Mouse (Mus musculus) limb, embryonic 15.5 days (tissue): ENCODE measurements around the gene Angptl7. TPM values are rescaled to one million over a fixed set of nuclear protein-coding genes. Genes with fewer than 3 reads are reported as not detected.

Experiments used
- ATAC-seq: fragments of 200-750 bp; cut with Nextera tagmentation; 2 replicates; pipeline ENCODE4 v1.8.0; 2017; ENCODE audit warnings: low read depth, moderate TSS enrichment; ENCODE audit not compliant: insufficient number of reproducible peaks, low FRiP score, low TSS enrichment
- H3K27ac ChIP-seq: fragments of 300-500 bp; sonication (generic); 2 replicates; pipeline ENCODE4 v1.5.1; 2015; ENCODE audit warnings: moderate library complexity, mild to moderate bottlenecking, inconsistent platforms
- H3K27me3 ChIP-seq: fragments of 300-500 bp; sonication (generic); 2 replicates; pipeline ENCODE4 v1.6.1; 2015; ENCODE audit warnings: inconsistent platforms
- H3K36me3 ChIP-seq: fragments of 300-500 bp; sonication (generic); 2 replicates; pipeline ENCODE4 v1.6.1; 2015; ENCODE audit warnings: inconsistent platforms
- H3K4me1 ChIP-seq: fragments of 300-500 bp; sonication (generic); 2 replicates; pipeline ENCODE4 v1.6.1; 2015; ENCODE audit warnings: inconsistent platforms
- H3K4me2 ChIP-seq: fragments of 300-500 bp; sonication (generic); 2 replicates; pipeline ENCODE4 v1.6.1; 2015; ENCODE audit warnings: mild to moderate bottlenecking, inconsistent platforms
- H3K4me3 ChIP-seq: fragments of 300-500 bp; sonication (generic); 2 replicates; pipeline ENCODE4 v1.5.1; 2015; ENCODE audit warnings: mild to moderate bottlenecking, inconsistent platforms
- H3K9ac ChIP-seq: fragments of 300-500 bp; sonication (generic); 2 replicates; pipeline ENCODE4 v1.6.1; 2015; ENCODE audit warnings: inconsistent platforms
- H3K9me3 ChIP-seq: fragments of 300-500 bp; sonication (generic); 2 replicates; pipeline ENCODE4 v1.6.1; 2016; ENCODE audit warnings: inconsistent platforms
- WGBS: fragments of 180-500 bp; shearing (Covaris S2); methylation state at CpG from one replicate; pipeline ENCODE4 v1.1.7; 2015; 5-methylcytosine and 5-hydroxymethylcytosine counted together
- polyA plus RNA-seq: library from polyadenylated mRNA; unstranded; fragments of >200 nt; fragmentation: Nextera tagmentation; extraction: Ambion mirVana; gene quantifications from 2 replicates; pipeline ENCODE4 v1.2.1, GENCODE M21; 2015

The Angptl7 gene
- polyA plus RNA-seq, 1 experiment from 2014 or later: 1.8 TPM

DNA sequence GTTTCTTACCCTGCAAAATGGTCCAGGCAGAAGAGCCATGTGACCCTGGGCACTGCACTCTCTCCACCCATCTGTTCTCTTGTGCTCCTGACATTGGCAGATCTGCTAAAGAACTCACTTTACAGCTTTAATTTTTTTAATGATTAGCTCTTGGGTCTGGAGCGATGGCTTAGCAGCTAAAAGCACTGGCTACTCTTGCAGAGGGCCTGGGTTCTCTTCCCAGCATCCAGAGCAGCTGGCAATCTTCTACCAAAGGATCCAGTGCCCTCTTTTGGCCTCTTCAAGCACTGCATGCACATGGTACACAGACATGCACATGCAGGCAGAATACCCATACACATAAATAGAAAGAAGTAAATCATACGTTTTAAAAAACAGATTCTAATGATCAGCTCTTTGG, 15.1 kb upstream of the Angptl7 start:
- H3K27ac ChIP-seq: no peak overlapping the region
- H3K4me1 ChIP-seq: peaks cover 9% of the 10 kb centered on the region
- H3K4me3 ChIP-seq: no peak overlapping the region
- no peaks in the 10 kb centered on the region for H3K9me3 ChIP-seq
- no peaks in the 10 kb centered on the region for H3K27me3 ChIP-seq
- WGBS: 86% methylated on average over 2 of the region's 2 CpGs
- no peak overlapping the region for H3K4me2 ChIP-seq
- peaks cover 74% of the 10 kb centered on the region for H3K36me3 ChIP-seq
- H3K9ac ChIP-seq: no peak overlapping the region
- no peak for ATAC-seq

DNA sequence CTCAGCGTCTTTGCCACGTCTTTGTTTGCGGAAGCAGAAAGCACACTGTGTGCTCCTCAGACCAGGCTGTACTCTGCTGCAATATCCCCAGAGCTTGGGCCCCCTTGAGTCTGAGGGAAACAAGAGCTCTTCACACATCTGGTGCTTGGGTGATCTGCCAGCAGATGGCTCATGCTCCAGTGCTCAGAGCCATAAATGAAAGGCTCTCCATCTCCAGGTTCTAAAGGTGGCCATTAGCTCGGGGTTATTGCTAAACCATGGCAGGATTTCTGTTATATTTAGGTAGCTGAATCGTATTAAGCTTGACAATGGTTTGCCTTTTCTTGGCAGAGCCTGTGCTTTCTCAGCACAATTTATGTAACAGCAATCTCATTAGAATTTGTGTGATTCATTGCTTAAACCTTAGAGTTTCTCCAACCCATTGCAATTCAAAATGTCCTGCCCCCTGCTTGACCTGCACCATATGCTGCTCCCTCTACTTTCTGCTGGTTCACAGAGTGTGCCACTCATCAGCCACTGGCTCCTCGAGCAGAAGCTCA, 12.8 kb upstream of the Angptl7 start:
- WGBS: 65% methylated on average over 6 of the region's 6 CpGs
- ATAC-seq: no peak

DNA sequence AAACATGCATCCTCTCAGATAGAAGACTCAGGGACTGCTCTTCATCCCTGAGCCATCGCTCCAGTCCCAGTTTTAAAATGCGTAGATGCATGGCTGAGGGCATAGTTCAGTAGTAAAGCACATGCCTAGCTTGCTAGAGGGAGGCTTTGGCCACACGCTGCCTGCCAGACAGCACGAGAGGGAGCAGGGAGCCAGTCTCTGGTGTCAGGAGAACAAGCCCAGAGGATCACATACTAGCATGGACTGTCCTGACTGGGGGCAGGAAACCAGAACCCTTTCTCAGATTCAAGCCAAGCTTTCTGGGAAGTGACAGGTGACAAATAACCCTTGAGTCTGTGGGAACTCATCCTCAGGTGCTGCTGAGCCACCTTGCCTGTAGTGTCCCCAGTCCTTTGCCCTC, 11.1 kb upstream of the Angptl7 start:
- H3K9ac ChIP-seq: no peak overlapping the region
- H3K9me3 ChIP-seq: no peaks in the 10 kb centered on the region
- WGBS: 92% methylated on average over 4 of the region's 4 CpGs
- no peak overlapping the region for H3K27ac ChIP-seq
- H3K36me3 ChIP-seq: peaks cover 56% of the 10 kb centered on the region
- no peak for ATAC-seq
- peaks cover 17% of the 10 kb centered on the region for H3K4me1 ChIP-seq
- H3K4me3 ChIP-seq: no peak overlapping the region
- H3K4me2 ChIP-seq: no peak overlapping the region
- no peaks in the 10 kb centered on the region for H3K27me3 ChIP-seq

More for the DNA sequence above, 12.8 kb upstream of the Angptl7 start:
- Histone ChIP-seq H3K4me2 (no peak overlapping the region), H3K4me1 (peaks cover 13% of the 10 kb centered on the region), H3K27me3 (no peaks in the 10 kb centered on the region), H3K9ac (no peak overlapping the region), H3K36me3 (peaks cover 67% of the 10 kb centered on the region), H3K9me3 (no peaks in the 10 kb centered on the region), H3K4me3 (no peak overlapping the region), H3K27ac (peak overlapping the region; percentile 43)

DNA sequence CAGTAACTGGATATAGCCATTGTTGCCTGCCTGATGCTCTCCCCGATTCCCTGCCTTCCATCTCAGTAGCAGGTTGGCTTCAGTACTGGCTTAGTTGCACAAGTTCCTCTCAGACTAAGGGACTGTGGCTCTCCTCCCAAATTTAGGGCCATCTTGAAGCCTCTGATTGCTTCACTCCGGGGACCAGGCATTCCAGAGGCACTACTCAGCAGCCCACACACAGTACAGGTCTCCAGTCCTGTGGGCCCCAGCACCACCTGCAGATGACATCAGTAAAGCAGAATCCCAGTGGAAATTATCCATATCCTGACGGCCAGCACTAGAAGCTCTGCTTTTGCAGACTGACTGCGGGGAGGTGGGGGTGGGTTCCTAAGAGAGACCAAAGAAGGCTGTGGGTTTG, 10.4 kb upstream of the Angptl7 start:
- WGBS: 53% methylated on average over 4 of the region's 4 CpGs
- Histone ChIP-seq H3K4me2 (no peak overlapping the region), H3K4me3 (no peak overlapping the region), H3K27ac (peak overlapping the region; percentile 18; the same call in 1 of the 2 replicates), H3K9ac (no peak overlapping the region), H3K4me1 (peaks cover 17% of the 10 kb centered on the region), H3K9me3 (no peaks in the 10 kb centered on the region), H3K36me3 (peaks cover 58% of the 10 kb centered on the region), H3K27me3 (no peaks in the 10 kb centered on the region)
- ATAC-seq: 0 out of 2 replicates have a peak, but pooled peaks have one; percentile 20

DNA sequence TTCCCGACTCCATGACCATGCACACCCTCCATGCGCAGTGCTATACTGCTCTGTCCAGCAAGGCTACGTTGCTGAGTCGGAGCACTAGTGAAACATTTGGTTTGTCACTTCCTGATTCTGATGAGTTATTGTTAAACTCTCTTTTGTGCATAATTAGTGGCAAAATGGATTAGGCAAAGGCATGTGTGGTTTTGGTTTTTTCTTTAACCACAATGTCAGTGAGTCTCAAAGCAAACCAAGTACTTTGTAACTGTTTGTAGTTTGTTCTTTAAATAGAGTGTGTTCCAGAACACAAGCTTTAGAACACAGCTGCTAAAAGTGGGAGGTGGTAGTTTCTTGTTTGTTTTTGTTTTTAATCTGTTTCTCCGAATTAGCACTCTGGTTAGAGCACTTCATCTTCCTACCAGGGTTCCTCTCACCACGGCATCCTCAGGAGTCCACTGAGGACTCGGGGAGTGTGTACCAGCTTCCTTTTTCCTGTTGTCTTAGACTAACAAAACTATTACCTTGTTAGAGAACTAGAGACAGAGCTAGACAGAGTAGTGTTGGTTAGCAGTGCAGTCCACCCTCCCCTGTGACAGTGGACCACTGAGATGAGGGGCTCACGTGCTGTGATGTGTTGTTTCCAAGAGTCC, 9.3 kb upstream of the Angptl7 start:
- Histone ChIP-seq H3K4me2 (no peak overlapping the region), H3K9me3 (no peaks in the 10 kb centered on the region), H3K9ac (no peak overlapping the region), H3K4me1 (peaks cover 20% of the 10 kb centered on the region), H3K4me3 (no peak overlapping the region), H3K27me3 (no peaks in the 10 kb centered on the region), H3K36me3 (peaks cover 49% of the 10 kb centered on the region), H3K27ac (peak overlapping the region; percentile 38; the same call in 1 of the 2 replicates)
- 74% methylated on average over 8 of the region's 8 CpGs for WGBS
- ATAC-seq: no peak

DNA sequence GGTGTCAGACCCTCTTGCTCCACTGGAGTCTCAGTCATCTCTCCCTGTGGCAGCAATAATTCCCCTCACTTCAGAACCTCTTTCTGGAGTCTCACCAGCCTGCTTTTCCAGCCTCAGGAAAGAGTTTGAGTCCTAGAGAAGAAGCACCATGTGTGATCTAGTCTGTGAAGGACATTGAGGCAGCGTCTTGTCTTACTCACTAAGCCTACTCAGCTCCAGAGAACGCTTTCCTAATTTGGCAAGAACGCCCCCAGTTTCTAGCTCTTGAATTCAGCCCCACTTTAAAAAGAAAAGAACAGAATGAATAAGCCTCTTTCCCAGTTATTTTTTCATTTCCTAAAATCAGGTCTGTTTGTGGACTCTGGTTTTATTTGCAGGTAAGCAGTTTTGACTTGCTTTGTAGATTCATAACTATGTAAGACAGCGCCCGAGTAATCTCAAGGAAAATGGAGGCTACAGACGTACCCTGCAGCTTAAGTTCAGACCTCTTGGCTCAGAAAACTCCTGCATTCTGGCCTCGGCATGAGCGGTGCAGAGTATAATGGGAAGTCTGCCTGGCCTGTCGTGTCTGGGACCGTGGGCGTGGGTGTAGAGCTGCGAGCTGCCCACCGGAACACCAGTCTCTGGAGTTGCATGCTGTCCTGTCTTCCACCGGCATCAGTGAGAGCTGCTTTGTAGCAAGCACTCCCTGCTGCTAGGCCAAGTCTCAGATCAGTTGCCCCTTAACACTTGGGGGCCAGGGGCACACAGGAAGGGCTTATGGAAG, 8.0 kb upstream of the Angptl7 start:
- H3K27me3 ChIP-seq: no peaks in the 10 kb centered on the region
- ATAC-seq: no peak
- no peak overlapping the region for H3K9ac ChIP-seq
- no peak overlapping the region for H3K4me3 ChIP-seq
- 89% methylated on average over 14 of the region's 14 CpGs for WGBS
- no peak overlapping the region for H3K4me2 ChIP-seq
- H3K9me3 ChIP-seq: no peaks in the 10 kb centered on the region
- peaks cover 23% of the 10 kb centered on the region for H3K4me1 ChIP-seq
- H3K36me3 ChIP-seq: peaks cover 45% of the 10 kb centered on the region
- H3K27ac ChIP-seq: no peak overlapping the region

DNA sequence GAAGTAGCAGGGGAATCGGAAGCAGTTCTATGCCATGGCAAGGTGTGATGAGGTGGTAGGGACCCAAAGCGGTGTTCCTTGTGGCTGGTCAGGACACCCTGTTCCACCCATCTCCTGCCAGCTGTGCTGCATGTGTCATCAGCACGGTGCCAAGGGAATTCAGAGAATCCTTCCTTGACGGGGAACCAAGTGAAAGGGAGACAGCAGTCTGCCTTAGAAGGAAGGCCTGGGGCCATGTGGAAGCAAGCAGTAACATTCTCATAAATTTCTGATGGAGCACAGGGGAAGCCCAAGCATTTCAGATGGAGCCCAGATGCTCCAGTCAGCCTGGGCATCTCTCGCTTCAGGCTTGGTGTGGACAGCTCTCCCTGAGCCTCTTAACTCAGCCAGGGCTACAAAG, 7.3 kb upstream of the Angptl7 start:
- Histone ChIP-seq H3K36me3 (peaks cover 42% of the 10 kb centered on the region), H3K9me3 (no peaks in the 10 kb centered on the region), H3K4me2 (no peak overlapping the region), H3K4me3 (no peak overlapping the region), H3K27me3 (no peaks in the 10 kb centered on the region), H3K4me1 (peaks cover 23% of the 10 kb centered on the region), H3K9ac (no peak overlapping the region), H3K27ac (no peak overlapping the region)
- ATAC-seq: no peak
- WGBS: 57% methylated on average over 5 of the region's 5 CpGs

DNA sequence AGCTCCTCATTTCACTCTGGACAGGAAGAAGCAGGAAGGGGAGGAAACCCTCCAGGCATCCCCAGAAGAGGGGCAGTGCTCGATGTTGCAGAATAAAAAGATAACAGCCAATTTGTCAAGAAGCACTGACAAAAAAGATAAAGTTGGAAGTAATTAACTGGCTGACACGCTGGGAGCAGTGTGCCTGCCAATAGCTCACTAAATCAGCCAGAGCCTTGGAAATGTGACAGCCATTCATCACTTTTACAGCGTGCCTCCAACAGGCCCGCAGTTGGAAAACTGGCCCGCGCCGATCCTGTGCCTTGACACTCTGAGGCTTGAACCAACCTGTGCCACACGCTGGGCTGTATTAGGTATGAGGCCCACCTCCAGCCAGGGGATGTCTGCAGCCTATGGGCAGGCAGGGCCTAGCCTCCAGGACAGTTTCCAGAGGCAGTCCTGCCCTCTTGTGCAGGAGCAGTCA, 4.3 kb upstream of the Angptl7 start:
- peaks cover 43% of the 10 kb centered on the region for H3K36me3 ChIP-seq
- 7% methylated on average over 8 of the region's 8 CpGs for WGBS
- H3K9ac ChIP-seq: no peak overlapping the region
- no peak for ATAC-seq
- no peak overlapping the region for H3K4me3 ChIP-seq
- no peaks in the 10 kb centered on the region for H3K27me3 ChIP-seq
- H3K27ac ChIP-seq: no peak overlapping the region
- peaks cover 22% of the 10 kb centered on the region for H3K4me1 ChIP-seq
- H3K4me2 ChIP-seq: no peak overlapping the region
- H3K9me3 ChIP-seq: no peaks in the 10 kb centered on the region

DNA sequence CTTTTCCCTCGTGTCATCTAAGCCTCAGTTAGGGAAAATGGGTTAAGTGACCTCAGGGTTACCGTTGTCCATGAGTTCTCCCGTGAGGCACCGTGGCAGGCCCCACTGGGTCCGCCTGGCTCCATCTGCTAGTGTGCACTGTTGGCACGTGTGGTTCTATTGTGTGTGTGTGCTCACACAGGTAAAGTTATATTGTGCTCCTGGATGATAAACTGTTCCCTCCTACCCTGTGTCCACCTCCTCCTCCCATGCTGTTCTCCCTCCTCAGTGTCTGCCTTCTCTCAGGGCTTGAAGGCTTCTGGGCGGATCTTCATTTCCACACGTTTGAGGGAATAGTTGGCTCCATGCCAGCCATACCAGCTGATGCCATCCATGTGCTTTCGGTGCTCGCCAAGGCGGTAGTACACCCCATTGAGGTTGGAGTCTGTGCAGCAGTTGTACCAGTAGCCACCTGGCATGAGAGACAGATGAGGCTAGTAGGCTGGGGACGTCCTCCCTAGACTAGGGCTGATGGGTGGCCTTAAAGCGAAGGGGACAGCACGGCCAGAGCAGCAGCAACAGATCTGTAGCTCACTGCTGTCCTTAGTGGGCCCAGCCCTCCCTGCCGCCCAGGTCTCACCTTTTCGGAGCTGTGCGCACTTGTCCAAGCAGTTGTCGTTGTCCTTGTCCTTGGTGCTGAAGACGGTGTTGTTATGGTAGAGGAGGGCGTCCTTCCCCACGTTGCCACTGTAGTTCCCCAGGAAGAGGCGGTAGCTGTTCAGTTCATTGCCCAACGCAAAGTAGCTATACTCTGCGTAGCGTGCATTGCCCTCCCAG, 4.2 kb downstream of the Angptl7 start:
- ATAC-seq: peak; percentile 37; the same call in 1 of the 2 replicates
- Histone ChIP-seq H3K27ac (no peak overlapping the region), H3K4me1 (peaks cover 7% of the 10 kb centered on the region; the same call in 1 of the 2 replicates), H3K4me2 (no peak overlapping the region), H3K4me3 (no peak overlapping the region), H3K36me3 (peaks cover 68% of the 10 kb centered on the region), H3K9ac (no peak overlapping the region), H3K9me3 (no peaks in the 10 kb centered on the region), H3K27me3 (no peaks in the 10 kb centered on the region)
- WGBS: 82% methylated on average over 25 of the region's 25 CpGs

DNA sequence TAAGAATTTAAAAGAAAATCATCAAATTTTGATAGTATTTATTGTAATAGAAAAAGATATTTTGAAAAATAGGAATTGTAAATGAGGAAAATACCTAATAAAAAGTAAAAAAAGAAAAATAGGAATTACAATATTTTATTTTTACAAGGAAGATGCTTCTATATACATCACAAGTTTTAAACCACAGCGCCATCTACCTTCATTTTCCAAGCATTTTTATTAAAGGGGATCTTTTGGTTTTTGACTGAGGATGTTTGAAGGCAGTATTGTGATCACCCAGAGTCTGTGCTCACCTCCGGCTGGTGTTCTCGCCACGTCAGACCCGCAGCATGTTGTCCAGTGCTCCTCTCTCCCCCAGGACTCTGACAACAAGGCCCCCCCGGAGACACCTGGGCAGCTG, 5.1 kb downstream of the Angptl7 start:
- Histone ChIP-seq H3K9me3 (no peaks in the 10 kb centered on the region), H3K4me1 (peaks cover 3% of the 10 kb centered on the region; the same call in 1 of the 2 replicates), H3K4me2 (no peak overlapping the region), H3K27ac (no peak overlapping the region), H3K36me3 (peaks cover 69% of the 10 kb centered on the region), H3K9ac (no peak overlapping the region), H3K4me3 (no peak overlapping the region), H3K27me3 (no peaks in the 10 kb centered on the region)
- 90% methylated on average over 6 of the region's 6 CpGs for WGBS
- ATAC-seq: no peak

DNA sequence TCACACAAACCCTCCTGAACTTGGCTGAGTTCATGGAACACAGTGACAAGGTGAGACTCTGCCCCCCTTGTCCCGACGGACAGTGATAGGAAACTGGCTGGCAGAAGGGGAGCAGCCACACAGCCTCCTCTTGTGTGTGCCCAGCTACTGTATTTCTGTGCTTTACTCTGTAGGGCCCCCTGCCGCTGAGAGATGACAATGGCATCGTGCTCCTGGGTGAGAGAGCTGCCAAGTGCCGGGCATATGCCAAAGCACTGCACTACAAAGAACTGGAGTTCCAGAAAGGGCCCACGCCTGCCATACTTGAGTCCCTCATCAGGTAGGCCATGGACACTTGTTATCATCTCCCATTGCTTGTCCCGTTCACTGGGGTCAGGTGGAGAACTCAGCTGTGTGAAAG, 8.8 kb downstream of the Angptl7 start:
- H3K27ac ChIP-seq: no peak overlapping the region
- no peak overlapping the region for H3K4me3 ChIP-seq
- H3K9me3 ChIP-seq: no peaks in the 10 kb centered on the region
- H3K4me2 ChIP-seq: no peak overlapping the region
- no peak for ATAC-seq
- H3K9ac ChIP-seq: no peak overlapping the region
- WGBS: 85% methylated on average over 7 of the region's 7 CpGs
- peaks cover 79% of the 10 kb centered on the region for H3K36me3 ChIP-seq
- no peaks in the 10 kb centered on the region; the same call in 1 of the 2 replicates for H3K4me1 ChIP-seq
- H3K27me3 ChIP-seq: no peaks in the 10 kb centered on the region
